Mouse (Mus musculus): ENCODE measurements around the gene Mbtps1.

- TF ChIP-seq CTCF (IDR thresholded peaks at IDR 0.05; ENCODE audit: low read depth) = peak; percentile 93
- TF ChIP-seq EP300 (optimal IDR thresholded peaks at IDR 0.05) = no peak
Observed at GRCm38 (mm10) chr8:119604996-119605395, 46.5 kb upstream of the Mbtps1 start, which contains the start of gene Taf1c.

Data from stomach, postnatal 0 days (tissue).